Mouse (Mus musculus): ENCODE data around the gene Atoh1. TPM values are rescaled to one million over a fixed set of nuclear protein-coding genes. Genes with fewer than 3 reads are reported as not detected.

The Atoh1 gene
- not detected for total RNA-seq (2021)

DNA sequence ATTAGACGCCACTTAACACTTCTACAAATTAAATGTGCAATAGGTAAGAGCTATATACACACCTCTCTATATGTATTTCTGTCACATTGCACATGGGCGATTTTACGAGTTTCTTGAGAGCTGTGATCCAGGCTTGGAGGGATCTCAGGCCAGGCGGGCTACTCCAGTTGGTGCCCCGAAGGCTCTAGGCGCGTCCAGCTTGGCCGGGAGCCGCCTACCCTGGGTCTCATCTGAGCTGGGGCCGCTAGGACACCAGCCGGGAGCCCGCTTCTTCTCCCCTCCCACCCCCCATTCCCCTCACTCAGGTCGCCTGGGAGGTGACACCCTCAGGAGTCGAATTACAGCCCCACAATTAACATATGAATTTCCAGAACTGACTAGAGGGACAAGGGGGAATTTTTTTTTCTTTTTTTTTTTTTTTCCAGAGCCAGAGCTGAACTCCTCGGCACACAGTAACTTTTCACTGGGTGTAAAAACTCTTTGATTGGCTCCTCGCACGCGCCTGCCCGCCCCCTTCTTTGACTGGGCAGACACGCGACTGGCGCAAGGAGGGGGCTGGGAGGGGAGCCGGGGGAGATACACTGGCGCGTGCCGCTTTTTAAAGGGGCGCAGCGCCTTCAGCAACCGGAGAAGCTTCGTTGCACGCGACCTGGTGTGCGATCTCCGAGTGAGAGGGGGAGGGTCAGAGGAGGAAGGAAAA lies at the start of gene Atoh1:
Atoh1 (plus strand) TSS at position 627 of the 700 bp plus-strand sequence.
- peak; percentile 45 to 47 for DNase-seq
- intact Hi-C loops (cut with DNase I), result no loop called here

DNA sequence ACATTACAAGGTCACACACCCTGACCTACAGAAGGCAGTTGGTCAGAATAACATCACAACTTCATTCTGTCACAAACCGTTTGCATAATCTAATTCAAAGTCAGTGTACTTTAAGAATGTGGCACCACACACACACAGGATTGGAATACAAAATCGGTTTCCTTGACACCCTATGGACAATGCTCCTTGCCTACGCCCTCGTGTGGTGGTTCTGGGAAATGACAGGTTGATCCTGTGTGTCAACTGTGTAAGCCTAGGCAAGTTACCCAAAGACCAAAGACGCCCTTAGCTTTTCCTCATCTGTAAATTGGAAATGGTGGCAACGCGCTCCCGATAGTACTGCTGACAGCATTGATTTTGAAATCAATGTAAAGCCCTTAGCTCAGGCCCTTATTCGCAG lies 45.0 kb upstream of the Atoh1 start:
- DNase-seq, result peak; percentile 1 to 35
- intact Hi-C loops (cut with DNase I), result loop anchor here (10.0 kb wide), 1 partner anchor 771 kb away; no protein-coding TSS in a partner anchor

DNA sequence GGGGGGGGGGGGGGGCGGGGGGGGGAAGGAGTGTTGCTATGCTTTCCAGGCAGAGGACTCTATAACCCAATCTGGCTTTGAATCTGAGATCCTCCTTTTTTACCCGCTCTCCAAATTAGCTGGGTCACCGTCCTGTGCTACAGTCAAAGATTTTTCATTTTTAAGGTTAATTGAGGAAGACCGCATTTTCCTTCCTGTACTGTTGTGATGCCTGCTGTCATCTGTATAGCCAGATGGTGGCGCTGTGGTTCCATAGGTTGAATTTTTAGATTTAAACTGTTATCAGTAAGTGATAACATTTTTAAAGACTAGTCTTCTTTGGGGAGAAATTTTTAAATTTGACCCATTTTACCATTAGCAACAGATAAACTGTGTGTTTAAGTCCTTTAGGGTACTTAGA lies 44.0 kb upstream of the Atoh1 start:
- peak in 1 of 2 experiments; percentile 18 for DNase-seq

DNA sequence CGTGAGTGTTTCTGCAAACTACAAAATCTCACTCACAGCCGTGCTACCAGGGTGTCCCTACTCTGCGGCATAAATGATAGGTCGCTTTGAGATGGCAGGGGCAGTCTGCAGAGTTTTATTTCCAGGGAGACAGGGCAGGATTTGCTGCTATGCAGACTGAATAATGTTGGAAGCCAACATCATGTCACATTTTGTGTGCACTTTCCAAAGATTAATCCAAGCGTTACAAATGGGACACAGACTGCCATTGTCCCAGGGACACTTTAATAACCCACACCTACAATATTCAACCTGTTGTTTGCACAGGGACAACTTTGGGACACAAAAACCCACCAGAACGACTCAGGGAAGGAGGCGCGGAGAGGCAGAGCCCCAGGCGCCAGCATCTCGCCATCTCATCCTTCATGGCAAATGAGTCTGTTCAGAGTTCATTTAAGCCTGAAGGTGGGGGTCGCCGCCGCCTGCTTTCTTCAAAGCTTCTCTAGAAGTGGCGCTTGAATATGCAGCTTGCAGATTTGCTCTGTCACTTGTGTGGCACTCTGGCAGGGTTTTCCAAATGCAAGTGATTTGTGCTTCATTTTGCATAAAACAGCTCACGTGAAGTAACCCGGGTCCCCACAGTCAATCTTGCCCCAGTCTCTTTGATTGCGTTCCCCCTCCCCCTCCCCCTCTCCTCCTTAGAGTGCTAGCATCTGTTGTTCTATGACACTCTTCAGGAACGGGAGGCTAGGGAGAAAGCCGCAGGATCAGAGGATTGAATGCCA lies 40.6 kb upstream of the Atoh1 start:
- no peak for DNase-seq
- intact Hi-C loops (cut with DNase I), result loop anchor here (5.0 to 10.0 kb wide), 3 partner anchors 309 to 766 kb away; no protein-coding TSS in a partner anchor

More for the DNA sequence above, 44.0 kb upstream of the Atoh1 start:
- intact Hi-C loops (cut with DNase I), result loop anchor here (5.0 to 10.0 kb wide), 3 partner anchors 312 to 770 kb away; no protein-coding TSS in a partner anchor

DNA sequence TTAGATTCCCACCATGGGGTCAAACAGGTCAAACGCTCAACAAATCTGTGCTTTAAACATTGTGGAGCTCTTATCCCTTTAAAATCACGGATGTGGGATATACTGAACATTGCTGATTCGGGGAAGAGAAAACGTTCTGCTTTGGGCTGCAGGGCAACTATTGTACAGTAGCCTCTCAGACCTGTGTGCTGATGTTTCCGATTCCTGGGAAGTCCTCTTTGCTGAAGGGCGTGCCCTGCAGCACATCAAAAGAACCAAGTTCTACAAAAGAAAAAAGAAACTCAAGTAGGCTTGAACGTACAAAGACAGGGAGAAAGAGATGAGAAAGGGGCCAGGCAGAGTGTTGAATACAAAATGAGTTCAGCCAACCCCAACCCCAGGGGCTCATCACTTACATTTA lies 34.2 kb upstream of the Atoh1 start:
- no peak for DNase-seq
- intact Hi-C loops (cut with DNase I), result no loop called here

DNA sequence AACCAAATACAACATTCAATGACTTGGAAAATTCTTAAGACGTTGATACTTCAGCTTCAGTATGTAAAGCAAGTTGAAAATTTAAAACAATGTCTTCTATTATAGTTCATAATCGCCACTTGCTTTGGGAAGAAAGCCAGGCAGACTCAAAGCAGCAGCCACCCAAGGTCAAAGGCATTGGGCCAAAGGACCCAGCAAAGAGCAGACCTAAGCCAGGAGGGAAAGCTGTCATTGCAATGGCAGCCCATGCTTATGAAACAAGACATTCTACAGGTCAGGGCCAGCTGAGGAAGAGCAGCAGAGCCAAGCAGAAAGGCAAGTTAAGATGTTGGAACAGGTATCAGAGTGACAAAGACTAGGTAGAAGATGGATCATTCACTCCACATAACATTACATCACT lies 25.3 kb upstream of the Atoh1 start:
- DNase-seq, result peak; percentile 16 to 22
- intact Hi-C loops (cut with DNase I), result no loop called here

DNA sequence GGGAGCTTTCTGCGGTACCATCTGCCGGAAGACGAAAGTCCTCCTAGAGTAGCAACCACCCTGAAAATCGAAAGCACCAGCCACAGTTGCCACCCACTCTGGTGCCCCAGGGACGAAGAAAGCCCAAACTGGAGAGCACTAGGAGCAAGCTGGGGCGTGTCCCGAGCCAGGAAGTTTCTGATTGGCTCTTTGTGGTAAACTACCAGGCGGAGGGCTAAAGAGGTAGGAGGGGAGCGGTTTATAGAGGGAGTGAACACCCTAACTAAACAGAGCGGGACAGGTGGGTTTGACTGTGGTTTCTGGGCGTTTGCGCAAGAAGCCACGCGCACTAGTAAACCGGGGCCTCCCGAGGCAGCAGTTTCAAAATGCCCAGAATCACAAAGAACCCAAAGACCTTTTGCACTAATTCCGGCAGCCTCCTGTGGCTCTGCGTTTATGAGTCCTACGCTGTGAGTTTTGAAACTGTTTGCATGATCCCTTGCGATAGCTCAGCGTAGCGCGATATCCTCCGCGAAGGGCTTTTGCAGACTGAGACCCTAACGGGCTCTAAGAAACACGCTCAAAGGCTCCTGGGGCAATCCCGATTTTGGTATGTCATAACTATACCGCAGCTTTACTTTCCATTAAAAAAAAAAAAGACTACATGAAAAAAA lies 1.0 kb upstream of the Atoh1 start:
- peak in 1 of 2 experiments; percentile 18 for DNase-seq
- intact Hi-C loops (cut with DNase I), result no loop called here

DNA sequence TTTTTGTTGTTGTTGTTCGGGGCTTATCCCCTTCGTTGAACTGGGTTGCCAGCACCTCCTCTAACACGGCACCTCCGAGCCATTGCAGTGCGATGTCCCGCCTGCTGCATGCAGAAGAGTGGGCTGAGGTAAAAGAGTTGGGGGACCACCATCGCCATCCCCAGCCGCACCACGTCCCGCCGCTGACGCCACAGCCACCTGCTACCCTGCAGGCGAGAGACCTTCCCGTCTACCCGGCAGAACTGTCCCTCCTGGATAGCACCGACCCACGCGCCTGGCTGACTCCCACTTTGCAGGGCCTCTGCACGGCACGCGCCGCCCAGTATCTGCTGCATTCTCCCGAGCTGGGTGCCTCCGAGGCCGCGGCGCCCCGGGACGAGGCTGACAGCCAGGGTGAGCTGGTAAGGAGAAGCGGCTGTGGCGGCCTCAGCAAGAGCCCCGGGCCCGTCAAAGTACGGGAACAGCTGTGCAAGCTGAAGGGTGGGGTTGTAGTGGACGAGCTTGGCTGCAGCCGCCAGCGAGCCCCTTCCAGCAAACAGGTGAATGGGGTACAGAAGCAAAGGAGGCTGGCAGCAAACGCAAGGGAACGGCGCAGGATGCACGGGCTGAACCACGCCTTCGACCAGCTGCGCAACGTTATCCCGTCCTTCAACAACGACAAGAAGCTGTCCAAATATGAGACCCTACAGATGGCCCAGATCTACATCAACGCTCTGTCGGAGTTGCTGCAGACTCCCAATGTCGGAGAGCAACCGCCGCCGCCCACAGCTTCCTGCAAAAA lies 496 bp downstream of the Atoh1 start:
- peak in 1 of 2 experiments; percentile 25 for DNase-seq
- intact Hi-C loops (cut with DNase I), result no loop called here

DNA sequence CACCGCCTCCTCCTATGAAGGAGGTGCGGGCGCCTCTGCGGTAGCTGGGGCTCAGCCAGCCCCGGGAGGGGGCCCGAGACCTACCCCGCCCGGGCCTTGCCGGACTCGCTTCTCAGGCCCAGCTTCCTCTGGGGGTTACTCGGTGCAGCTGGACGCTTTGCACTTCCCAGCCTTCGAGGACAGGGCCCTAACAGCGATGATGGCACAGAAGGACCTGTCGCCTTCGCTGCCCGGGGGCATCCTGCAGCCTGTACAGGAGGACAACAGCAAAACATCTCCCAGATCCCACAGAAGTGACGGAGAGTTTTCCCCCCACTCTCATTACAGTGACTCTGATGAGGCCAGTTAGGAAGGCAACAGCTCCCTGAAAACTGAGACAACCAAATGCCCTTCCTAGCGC lies 1.1 kb downstream of the Atoh1 start:
- DNase-seq, result no peak
- intact Hi-C loops (cut with DNase I), result no loop called here

DNA sequence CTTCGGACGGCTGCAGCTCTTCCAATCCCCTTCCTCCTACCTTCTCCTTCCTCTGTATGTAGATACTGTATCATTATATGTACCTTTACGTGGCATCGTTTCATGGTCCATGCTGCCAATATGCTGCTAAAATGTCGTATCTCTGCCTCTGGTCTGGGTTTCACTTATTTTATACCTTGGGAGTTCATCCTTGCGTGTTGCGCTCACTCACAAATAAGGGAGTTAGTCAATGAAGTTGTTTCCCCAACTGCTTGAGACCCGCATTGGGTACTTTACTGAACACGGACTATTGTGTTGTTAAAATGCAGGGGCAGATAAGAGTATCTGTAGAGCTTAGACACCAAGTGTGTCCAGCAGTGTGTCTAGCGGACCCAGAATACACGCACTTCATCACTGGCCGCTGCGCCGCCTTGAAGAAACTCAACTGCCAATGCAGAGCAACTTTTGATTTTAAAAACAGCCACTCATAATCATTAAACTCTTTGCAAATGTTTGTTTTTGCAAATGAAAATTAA lies 1.6 kb downstream of the Atoh1 start:
- intact Hi-C loops (cut with DNase I), result no loop called here
- no peak for DNase-seq

DNA sequence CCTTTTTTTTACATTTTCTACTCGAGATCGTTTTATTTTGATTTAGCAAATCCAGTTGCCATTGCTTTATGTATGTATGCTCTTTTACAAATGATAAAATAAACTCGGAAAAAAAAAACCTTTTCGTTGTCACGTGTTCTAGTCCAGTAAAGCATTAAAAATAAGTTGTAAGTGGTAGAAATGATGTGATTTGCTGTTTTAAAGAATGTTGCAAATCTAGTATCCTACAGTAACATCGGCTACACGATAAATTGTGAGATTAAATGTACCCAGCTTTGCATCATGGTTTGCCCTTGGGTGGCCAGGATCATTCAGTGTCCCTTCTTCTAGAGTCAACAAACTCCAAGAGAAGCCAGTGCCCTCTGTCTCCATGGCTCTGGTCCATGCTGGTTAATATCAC lies 2.2 kb downstream of the Atoh1 start:
- DNase-seq, result no peak
- intact Hi-C loops (cut with DNase I), result no loop called here

DNA sequence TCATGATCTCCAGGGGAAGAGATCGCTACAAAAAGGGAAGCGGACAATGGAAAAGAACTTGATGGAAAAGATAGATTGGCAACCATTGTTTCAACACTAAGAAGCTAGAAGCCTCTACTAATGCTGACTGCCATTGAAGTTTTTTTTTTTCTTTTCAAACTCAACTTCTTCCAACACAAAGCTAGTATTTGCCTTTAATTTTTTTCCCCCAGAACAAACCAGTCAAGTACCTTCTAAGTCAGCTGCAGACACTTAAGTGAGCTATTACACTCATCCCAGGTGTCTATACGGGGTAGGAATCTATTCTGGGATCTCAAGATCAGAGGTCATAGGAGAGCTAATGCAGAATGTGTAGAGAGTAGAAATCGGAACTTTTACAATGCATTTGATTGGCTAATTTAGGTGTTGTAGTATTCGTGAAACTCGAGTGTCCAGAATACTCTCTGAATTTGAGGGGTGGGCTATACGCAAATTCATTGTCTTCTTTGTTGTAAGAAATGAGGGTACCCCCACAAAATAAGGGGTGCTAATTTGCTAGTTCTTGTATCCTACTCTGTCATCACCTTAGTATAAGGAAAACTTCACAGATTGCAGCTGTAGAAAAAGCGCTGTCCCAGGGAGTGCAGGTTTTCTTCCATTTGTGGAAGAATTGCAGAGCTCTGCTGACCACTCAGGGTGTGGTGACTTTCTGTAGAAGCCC lies 2.8 kb downstream of the Atoh1 start:
- intact Hi-C loops (cut with DNase I), result no loop called here
- DNase-seq, result no peak

DNA sequence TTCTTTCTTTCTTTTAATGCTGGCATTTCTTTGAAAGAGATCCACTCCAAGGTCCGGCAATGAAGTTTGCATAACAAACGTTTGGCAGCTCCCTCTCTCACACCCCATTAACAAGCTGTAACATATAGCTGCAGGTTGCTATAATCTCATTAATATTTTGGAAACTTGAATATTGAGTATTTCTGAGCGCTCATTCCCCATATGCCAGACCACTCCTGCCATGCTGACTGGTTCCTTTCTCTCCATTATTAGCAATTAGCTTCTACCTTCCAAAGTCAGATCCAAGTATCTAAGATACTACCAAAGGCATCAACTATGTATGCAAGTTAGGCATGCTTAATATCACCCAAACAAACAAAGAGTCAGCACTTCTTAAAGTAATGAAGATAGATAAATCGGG lies 4.4 kb downstream of the Atoh1 start:
- no peak for DNase-seq
- intact Hi-C loops (cut with DNase I), result no loop called here

DNA sequence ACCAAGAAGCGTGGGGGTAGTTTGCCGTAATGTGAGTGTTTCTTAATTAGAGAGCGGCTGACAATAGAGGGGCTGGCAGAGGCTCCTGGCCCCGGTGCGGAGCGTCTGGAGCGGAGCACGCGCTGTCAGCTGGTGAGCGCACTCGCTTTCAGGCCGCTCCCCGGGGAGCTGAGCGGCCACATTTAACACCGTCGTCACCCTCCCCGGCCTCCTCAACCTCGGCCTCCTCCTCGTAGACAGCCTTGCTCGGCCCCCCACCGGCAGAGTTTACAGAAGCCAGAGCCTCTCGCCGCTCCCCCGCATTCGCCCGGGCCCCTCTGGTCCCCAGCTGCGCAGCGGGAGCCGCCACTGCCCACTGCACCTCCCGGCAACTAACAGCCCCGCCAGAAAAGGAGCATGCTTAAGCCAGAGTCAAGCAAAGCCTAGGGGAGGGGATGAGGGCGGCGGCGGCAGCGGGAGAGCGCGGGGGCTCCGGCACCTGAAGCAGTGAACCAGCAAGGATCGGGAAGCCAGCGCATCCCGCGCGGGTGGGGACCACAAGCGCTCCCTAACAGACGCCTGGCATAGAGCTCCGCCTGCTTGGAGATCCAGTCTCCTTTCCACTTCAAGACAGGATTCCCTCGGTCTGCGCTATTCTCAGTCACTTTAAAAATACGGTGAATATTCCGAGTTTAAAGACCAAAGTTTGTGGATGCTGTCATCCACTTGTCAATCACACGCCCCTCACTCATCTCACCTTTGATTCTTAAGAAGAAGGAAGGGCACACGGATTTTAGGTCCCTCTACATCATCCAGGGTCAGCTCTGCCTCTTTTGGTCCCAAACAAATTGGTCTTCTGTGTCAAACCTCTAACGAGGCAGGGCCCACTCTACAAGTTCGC lies 5.8 kb downstream of the Atoh1 start:
- intact Hi-C loops (cut with DNase I), result no loop called here
- peak in 1 of 2 experiments; percentile 7 for DNase-seq

DNA sequence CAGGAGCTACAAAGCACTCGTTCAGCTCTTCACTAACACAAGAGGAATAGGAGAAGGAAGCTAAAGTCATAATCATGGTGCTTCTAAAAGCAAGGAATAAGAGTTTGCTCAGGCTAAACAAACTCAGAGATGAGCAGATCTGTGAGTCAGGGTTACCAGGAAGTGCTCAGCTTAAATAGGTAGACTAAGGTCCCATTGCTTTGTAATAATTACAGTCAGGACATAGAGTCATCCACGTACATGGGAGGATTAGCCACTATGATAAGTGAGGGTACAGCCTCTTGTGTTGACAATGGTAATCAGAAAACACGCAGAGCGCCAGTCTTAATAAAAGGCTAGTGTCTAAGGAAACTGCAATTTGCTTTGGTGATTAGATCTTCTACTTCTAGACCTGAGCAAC lies 7.4 kb downstream of the Atoh1 start:
- no peak for DNase-seq
- intact Hi-C loops (cut with DNase I), result no loop called here

DNA sequence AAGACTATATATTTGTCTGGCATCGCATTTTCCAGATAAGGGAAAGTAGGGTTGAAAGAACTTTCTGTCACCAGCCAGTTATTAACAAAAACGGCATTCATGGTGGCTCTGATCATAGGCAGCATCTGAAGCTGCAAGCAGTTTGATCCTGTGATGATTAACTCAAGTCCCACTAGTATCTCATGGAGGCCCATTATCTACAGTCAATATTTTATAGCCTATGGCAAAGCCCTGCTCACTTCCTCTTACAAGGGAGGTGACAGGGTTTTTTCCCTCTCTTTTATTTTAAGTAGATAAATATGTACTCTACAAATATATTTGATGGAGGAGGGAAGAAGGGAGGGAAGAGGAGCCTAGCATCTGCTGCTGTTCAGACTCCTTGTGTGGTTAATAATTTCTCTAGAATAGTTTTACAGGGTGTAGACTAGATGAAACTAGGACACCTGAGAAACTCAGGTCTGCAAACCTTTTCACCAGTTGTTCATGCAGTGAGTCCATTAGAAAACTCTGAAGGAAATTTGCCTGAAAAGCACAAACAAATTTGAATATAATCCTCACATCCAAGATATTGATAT lies 14.1 kb downstream of the Atoh1 start:
- DNase-seq, result no peak
- intact Hi-C loops (cut with DNase I), result no loop called here

DNA sequence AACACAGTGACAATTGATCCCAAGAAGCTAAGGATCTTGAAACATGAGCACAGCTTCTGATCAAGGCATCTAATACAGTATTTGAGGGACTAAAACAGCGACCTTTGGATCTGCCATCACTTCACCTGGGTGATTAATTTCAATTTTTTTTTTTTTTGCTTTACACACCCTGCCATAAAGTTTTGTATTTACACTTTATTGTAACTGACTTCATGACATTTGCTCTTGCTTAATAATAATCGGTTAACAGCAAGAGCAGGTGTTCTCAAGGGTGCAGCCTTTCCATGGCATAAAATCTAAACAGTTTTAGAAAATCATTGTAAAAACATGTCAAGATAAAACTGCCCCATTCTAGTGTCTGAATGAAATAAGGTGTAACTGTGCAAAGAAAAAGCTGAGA lies 25.6 kb downstream of the Atoh1 start:
- DNase-seq, result no peak
- intact Hi-C loops (cut with DNase I), result no loop called here

DNA sequence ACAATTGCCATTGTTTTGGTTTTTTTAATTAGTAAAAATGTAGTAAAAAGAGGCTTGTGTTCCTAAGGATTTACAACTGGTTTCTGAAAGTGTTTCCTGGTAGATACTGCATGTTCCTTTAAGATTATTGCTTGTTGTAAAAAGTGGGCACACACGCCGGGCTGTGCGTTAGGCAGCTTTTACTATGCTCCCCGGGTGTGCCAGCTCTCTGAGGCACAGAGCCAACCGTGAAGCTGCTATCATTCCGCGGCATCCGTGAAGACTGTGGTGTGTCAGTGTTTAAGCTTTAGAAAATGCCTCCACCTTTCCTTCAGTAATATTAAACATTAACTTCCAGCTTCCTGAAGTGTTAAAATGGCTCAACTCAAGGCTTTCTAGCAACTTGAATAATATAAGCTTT lies 35.0 kb downstream of the Atoh1 start:
- intact Hi-C loops (cut with DNase I), result no loop called here
- DNase-seq, result no peak

DNA sequence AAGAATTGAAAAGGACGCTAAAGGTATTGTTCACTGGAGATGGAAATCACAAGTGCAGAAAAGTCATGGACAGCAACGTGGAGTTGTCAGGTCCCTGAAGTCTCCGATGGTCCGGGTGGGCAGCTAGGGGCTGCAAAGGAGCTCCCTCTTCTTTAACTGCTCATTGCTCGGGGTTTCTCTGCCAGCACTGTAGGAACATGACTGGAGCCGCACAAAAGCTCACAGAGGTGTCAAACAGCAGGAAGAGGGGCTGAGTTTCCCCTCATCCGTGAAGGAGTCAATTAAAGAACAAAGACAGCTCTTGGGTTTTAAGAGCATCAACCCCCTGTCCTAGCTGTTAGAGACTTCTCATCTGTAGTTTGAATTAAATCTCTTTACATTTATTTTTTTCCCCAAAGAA lies 44.5 kb downstream of the Atoh1 start:
- no peak for DNase-seq
- intact Hi-C loops (cut with DNase I), result no loop called here

Data from heart, postnatal 10 days (tissue).